Mouse (Mus musculus): Measurements from ENCODE around the gene 4933425L06Rik.

The 4933425L06Rik gene

DNA sequence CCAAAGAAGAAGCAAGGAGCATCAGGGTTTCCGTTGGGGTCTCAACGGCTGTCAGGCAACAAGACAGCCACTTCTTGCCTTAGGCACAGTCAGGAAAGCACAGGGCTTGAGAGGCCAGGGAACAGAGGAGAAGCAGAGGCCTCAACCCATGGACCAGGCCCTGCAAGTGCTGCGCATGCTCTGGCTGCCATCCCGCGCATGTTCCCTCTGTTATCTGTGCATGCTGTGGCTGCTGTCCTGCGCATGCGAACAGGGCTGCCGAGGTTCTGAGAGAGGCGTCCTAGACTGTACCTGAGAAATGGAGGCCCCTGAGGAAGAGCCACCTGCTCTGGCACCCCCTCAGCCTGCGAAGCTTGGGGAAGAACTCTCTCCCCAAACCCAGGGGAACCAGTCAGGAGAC is at the start of gene 4933425L06Rik:
4933425L06Rik (plus strand) TSS at position 261 of the 400 bp plus-strand sequence.
- no peak for DNase-seq

DNA sequence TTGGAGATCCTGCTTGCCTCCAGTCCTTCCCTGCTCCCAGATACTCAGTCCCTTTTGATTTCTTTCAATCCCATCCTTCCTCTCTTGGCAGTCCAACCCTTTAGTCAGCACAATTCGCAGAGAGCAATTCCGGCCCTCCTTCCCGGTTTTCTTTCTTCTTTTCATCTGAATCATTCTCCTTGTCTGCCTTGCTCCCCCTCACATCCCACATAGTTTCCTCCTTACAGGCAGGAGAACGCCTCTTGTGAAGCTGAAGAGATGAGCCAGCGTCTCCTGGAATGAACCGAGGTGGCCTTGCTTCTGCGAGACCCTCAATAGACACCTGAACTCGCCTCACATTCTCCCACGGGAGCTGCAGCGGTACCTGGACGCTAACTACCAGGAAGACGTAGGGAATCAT is 44.1 kb upstream of the 4933425L06Rik start:
- no peak for DNase-seq

DNA sequence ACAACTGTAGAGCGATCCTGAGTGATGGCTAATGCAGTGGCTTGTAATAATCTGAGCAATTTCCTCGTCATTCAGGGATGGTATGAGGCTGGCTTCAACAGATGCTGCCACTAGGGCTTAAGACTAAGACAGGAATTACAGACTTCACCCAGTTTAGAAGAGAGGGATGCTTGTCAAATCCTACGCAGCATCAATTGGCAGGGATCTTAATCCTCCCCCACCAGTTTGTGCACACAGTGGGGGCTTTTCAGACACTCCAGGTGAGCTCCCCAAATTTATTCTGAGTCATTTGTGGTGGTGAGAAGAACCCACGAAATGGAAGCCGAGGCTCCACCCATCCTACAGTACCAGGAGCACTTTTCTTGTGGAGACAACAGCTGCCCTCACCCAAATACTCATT is 43.6 kb upstream of the 4933425L06Rik start:
- no peak for DNase-seq

DNA sequence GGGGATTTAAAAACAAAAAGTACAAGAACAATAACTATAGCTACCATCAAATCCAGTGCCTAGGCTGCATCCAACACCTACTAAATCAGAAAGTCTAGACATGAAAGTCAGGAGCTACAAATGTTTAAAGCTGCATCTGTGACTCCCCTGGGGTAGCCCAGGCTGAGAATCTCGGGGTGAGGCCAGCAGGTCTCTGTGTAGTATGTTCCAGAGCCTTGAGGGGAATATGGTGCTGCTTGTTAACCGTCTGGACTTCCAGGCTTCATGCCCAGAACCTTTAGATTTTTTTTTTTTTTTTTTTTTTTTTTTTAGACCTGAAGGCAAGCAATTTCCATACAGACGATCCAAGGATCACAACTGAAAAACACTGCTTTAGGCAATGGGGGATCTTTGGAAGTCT is 38.0 kb upstream of the 4933425L06Rik start:
- no peak for DNase-seq

DNA sequence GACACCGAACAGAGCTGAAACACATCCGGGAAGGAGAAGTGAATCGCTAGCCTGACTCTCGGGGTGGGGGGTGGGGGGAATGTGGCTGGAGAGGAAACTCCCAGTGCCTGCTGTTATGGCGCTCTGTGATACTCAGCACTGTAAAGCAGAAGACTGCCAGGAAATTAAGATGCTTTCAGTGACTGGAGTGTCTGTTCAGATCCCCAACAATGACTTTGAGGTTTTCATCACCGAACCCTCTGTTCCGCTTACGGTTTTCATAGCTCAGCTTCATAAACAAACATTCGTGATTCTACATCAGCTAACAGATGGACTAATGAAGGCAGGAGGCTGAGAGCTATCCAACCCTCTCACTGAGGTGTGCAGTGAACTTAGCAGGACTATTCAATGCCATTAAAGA is 34.5 kb upstream of the 4933425L06Rik start:
- DNase-seq = no peak

DNA sequence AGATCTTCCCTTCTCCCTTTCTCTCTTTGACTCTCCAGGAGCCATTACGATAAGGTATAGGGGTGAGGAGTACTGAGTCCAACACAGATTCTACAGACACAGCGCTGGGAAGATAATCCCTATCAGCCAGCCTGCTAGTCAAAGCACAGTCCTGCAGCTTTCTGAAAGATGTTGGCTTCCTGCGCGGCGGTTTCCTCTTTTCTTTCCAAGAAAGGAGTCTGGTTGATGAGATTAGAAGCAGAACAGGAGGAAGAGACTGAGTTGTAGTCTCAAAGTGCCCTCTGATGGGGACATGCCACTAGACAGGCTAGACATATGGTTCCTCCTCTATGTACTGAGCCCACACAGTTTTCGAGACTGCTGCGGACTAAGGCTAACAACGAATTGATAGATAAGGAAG is 33.3 kb upstream of the 4933425L06Rik start:
- DNase-seq = no peak

DNA sequence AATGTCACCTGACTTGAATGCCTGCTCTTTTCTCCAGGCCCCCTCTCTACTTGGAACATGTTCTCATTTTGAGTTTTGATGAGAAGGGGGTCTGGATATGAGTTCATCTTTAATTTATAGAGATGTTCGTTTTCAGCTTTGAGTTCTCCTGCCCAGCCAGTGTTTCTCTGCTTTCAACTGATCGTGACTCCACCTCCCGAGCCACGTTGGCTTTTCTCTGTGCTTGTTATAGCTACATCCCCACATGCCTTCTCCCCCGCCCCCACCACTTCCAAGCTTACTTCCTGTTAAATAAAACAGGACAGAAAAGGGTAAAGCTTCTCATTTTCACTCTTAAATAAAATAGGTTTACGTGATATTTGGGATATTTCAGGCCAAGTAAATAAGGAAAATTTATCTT is 30.5 kb upstream of the 4933425L06Rik start:
- no peak for DNase-seq

DNA sequence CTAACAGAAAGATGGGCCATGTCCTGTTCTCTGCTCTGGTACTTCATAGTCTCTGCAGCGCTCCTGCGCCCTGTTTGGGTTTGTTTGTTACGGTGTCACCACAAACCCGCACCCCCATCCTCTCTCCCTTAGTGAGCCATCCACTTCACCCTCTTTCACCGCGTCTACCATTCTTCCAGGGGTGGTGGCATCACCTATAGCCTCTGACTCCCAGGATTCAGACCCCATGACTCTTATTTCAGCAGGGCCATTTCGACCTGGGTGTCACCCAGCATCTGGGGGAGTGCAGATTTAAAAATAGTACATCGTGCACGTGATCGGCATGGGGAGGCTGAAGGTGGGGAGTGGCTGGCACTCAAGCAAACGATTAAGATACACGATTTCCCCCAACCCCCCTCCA is 28.3 kb upstream of the 4933425L06Rik start:
- peak; percentile 30 for DNase-seq

DNA sequence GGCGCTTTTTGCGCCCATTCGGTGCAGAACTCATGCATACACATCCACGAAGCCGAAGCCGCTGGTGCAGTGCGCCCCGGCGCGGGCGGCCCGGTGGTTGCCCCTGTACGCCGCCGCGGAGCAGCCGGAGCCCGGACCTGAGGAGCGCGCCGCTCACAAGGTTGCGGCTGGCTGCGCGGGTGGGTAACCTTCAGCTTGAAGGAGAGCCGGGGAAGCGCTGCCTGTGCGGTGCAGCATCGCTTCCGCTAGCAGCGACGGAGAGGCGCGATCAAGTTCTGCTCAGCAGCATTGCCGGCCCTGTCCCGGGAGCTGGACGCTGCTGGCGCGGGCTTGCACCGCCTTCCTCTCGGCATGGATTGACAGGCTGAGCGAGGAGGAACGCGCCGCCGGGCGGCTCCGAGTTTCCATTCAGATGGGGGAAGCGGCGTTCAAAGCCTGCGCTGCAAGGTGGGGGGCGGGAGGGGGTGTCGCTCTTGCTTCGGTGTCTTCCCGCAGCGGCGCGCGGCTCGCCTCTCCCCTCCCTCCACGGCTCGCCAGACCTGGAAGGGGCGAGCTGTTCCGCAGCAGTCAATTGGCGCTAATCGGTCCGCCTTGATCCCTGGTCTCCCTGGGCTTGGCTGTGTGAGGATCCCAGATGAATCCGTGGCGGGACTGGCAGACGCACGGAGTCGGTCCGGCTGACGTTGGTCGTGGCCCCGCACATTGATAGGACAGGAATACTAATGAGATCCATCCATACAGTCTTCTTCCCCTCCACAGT is 27.6 kb upstream of the 4933425L06Rik start, which contains the start of gene Rgs7bp:
Rgs7bp (minus strand) TSS at position 750 of the 760 bp plus-strand sequence.
- DNase-seq = peak; percentile 83

DNA sequence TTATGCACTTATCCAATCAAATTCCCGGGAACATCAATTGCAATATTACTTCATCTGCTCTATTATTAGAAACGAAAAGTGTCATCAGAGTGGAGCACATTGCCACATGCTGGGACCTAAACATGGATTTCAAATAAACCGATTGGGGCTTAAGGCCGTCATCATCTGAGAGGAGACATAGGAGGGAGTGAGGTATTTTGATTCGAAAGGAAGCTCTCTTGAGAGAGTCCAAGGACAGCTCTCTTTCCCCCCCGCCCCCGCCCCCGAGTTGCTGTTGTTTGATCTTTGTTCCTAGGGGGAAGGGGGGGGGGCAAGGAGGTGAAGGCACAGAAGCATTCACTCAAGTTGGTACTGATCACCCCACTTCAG is 27.0 kb upstream of the 4933425L06Rik start:
- DNase-seq = no peak

DNA sequence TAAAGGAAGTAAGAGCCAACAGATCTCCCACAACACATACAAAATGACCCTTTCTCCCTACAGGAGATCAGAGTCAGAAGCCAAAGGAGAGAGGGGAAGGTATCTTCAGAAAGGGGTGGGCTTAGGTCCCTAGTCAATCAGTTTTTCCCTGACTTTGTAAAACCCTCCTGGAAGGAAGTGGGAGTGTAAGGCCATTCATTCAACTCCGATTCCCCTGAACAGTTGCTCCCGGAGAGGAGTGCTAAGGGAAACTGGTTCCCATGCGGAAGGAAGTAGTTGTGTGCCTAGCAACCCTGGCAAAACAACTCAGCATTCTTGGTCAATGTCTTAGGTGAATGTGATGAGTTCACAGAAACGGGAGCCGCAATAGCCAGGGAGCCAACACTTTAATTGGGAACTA is 26.5 kb upstream of the 4933425L06Rik start:
- DNase-seq = peak; percentile 45

DNA sequence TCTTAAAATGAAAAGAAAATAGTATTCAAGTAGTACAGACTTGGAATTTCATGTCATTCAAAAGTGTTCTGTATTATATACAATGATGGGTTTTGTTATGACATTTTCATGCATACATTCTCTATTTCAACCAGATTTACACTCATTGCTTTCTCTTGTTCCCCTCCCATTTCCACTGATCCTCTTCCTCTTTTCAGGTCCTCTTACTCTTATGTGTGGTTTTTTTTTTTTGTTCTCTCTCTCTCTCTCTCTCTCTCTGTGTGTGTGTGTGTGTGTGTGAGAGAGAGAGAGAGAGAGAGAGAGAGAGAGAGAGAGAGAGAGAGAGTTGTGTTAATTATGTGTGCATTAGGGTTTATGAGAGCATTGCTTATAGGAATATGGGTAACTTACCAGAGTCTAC is 15.8 kb upstream of the 4933425L06Rik start:
- no peak for DNase-seq

DNA sequence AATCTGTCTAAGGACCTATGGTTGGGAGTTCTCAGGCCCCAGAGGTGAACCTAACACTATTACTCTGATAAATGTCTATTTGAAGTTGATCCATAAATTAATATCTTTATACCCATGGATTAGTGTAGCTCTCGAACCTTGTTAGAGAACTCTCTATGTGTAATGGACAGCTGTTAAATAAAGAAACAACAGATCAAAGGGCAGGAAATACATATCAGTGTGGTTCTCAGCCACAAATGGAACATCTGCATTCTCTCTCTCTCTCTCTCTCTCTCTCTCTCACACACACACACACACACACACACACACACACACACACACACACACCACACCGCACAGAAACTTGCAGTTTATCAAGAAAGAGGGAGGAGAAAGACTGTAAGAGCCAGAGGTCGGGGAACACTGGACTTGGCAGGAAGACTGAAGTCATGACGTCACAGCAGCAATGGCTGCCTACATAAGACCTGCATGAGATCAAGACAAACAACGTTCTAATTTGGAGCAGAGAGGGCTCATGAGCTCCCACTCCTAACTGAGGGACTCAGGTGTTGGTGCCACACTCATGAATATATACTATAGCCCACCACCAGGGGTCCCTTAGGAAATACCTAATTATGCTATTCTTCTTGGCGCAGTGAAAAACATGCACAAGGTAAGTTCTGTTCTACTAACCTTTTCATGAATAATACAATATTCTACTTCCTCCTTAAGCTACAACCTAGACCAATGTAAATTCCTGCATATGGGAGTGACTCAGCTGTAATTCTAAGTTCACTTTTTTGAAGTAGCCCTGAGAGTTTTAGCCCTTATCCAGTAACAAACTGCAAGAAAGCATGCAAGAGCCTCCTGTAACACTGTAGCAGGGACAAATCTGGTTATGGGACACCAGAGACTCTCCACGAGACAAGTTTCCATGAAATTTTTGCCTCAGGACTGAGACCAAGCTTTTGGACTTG is 14.8 kb upstream of the 4933425L06Rik start:
- DNase-seq = no peak

DNA sequence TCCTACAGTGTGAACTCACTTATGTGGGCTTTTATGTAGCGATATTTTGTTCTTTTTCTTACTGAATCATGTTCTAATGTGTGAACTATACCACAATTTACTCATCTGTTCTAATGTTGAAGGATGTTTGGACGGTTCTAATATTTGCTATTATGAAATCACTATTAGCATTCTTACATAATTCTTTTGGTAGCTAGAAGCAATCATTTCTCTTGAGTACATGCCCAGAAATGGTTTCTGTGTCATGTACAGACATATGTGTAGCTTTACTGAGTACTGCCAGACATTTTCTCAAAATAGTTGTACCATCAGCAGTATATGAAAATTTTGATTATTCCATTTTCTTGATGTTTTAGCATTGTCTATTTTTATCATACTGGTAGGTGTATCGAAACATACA is 7.4 kb downstream of the 4933425L06Rik start:
- DNase-seq = no peak

DNA sequence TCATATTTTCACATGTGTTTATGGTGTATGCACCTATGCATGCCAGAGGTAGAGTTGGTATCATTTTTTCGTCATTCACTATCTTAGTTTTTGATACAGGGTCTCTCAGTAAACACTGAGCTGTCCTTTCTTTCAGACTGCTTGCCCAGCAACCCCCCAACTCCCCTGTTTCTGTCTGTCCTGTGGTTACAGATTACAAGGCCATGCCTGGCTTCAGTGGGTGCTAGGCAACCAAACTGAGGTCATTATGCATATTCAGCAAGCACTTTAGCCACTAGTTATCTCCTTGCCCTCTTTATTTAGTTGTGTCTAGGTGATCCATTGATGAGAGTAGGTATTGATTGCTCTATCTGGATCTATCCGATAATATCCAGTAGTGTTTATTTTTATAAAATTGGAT is 14.4 kb downstream of the 4933425L06Rik start:
- peak; percentile 18 for DNase-seq

DNA sequence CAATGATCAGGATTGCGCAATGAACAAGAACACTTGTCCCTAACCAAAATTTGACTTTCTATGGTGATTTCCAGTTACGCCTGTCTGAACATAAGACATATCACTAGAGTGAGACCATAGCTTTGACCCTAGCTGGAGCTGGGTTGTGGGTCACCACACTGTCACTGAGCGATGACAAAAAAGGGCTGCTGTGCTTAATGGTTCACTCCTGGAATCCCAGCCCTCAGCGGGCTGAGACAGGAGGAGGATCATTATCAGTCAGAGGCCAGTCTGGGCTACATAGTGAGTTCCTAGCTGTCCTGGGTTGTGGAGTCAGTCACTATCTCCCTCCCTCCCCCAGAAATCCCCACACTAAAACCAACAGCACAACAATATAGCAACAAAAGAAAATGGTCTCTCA is 18.8 kb downstream of the 4933425L06Rik start:
- DNase-seq = no peak

DNA sequence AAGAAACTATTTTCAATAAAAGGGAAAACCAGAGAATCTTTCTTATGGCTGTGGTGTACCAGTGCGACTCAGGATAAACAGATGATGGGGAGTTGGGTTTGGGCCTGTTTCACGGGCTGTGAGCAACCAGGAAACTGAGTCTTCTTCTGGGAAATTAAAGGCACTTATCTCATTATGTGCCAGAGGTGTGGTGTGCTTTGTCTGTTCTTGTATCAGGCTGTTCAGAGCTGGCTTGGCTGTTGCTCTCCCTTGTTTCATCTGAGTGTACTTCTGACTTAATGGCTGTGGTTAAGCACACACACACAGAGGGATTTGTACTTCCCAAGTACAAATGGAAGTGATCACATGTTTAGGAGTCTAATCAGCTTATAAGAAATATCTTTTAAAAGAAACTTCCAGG is 22.5 kb downstream of the 4933425L06Rik start:
- no peak for DNase-seq

DNA sequence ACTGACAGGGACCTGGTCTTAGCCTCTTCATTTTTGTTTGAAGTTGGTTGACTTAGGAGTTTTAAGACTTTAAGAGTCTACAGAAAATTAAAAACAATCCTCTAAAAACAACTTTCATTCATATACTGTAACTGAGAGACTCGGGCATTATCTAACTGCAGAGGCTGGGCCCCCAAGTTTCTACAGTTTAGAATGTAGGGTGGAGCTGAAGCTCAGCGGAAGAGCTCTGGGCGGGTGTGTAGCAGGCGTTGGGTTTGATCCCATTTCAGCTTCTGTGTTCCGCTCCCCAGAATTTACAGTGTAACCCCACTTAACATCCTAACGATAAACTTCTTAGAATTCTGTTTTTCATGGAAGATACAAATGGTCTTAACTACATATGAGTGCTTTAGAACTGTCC is 29.7 kb downstream of the 4933425L06Rik start:
- DNase-seq = no peak

DNA sequence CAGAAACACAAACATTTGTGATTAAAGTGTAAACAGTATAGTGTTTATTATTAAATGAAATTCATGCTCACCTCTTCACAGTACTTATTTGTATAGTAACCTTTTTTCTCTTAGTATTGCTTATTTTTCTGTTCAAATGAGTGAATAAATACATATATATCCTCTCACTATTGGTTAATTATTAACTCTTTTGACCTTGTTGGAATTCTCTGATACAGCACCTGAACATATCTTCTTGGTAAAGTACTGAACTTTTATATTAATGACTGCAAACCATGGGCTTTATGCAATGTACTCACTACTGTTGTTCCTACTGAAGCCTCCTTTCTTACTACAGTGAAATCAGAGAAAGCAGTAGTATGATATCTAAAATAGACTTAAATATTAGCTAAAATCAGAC is 39.7 kb downstream of the 4933425L06Rik start:
- no peak for DNase-seq

DNA sequence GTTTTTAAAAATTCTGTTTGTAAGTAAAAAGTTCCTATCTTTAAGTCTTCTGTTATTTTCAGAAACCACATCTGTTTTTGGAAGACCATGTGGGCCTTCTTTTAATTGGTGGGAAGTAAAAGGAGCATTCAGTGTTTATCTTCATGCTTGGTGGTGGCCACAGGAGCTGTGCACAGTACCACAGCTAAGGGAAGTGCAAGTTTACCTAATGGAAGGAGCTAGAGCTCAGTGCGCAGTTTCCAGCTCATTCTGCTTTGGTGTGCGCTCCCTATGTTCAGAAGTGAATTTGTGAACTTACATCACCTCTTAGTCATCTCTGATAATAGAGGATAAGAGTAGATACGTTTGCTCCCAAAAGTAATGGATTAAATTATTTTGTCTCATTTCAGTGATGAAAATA is 40.2 kb downstream of the 4933425L06Rik start:
- DNase-seq = no peak

DNA sequence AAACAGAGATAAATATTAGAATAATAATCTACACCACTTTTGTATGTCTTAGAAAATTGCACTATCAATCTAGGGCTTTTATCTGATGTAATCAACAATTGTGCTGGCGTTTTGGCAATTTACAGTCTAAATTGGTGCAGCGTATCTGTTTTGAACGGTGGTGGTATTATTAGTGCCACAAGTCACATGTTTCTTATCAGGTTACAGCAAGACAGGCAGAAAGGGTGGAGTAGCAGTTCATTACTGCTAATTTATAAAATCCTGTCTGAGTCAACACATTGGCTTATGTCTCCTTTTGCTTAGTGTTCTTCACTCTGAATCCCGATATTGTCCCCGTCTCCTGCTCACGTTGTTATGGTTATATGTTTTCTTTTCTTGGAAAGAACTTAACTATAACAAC is 48.2 kb downstream of the 4933425L06Rik start:
- DNase-seq = no peak

DNA sequence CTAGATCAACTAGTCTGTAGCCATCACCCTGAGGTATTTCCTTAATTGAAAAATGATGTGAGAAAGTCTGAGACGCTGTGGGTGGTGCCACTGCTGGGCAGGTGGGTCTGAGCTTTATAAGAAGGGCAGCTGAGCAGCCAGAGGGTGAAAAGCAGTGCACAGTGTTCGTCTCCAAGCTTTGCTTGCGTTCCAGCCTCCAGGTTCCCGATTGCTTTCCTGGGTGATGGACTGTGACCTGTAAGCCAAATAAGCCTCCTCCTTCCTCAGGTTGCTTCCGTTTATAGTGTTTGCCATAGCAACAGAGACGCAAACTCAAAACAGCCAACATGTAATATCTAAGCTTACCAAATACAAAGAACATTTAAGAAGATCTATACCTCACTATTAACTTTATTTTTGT is 50.4 kb downstream of the 4933425L06Rik start:
- no peak for DNase-seq

DNA sequence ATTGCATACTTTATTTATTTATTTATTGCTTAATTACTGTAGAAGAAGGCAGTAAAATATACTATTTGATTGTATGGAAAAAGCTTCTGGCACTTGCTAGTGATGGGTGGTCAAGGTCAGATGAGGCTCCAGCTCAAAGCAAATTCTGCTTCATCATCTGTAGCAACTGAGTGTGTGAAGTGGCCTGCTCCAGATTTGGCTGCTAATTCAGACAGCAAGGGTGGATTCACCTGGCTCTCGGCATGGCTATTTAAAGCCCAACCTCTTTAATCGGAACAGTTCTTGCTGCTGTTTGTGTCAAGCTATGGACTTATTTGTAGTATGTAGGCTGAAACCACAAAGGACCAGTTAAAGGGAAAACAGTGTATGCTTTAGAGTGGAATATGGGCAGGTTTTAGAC is 50.9 kb downstream of the 4933425L06Rik start:
- DNase-seq = no peak

DNA sequence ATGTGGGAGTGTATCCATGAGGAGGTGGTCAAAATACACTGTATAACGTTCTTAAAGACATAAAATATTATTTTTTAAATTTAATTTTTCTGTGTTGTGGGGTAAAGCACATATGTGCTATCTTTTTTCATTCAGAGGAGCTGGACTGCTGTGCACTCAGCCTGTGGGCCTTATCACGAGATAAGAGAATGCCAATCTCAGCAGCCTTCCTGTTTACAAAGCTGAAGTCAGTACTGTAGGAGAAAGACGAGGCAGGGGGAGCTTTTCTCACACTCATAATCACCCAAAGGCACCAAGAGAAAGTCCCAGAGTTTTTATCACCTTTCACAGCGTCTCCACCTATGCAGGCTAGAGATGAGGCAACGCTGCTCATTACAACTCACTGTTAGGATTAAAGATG is 52.5 kb downstream of the 4933425L06Rik start:
- no peak for DNase-seq
